Mouse (Mus musculus) kidney, adult 8-10 months (tissue): ENCODE results near the gene Asb12.
"Not testable (repeated sequence)": the region's sequence is repeated elsewhere in the genome, so short reads cannot be mapped to it uniquely, and the experiment has no call there.

Source experiments
- DNase-seq, 2 experiments: peaks; one replicate each; pipeline ENCODE4 v3.0.0; 2022

Gene Asb12

DNA sequence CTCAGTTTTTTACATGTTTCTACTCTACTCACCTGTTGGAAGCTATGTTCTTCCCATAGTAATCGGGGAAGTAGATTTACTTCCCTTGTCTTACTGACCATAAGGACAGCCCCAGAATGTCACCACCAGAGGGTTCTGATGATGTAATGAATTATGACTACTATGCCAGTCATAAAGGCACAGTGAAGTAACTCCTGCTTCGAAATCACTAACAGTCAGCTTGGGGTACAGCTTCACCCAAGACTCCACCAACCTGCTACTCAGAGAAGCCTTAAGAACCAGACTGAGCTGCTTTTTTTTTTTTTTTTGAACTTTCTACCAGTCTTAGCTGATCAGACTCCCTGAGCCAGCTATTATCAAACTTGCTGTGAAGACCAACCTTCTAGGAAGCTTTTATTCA lies at the start of gene Asb12, which contains the start of gene Pfn5:
Gene Asb12 (minus strand): TSS at position 101 of the 400 bp plus-strand sequence.
Gene Pfn5 (plus strand): TSS at position 218 of the 400 bp plus-strand sequence.
- DNase-seq, result no peak

- DNase-seq, result no peak
Observed at GRCm38 (mm10) chrX:95600609-95601008, 42.8 kb upstream of the Asb12 start.

DNA sequence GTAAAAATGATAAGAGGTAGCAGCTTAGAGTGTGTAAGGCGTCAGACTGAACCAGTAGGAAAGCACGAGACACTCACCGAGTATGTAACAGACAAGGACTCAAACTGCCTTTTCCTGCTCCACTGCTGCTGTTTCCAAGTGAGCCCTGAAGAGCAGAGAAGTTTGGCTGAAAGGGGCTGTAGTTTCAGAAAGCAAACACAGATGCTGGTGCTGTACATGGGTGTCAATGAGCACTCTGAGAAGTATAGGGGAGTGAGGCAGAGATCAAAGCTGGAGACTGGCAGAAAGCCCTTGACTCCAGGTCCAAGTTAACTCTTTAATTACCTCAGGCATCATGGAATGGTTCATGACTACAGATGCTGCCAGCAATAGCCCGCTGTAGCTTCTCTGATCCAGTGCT lies 3.5 kb downstream of the Asb12 start:
- no peak for DNase-seq

- not testable (repeated sequence) for DNase-seq
Observed at GRCm38 (mm10) chrX:95535493-95535892, 22.3 kb downstream of the Asb12 start.

- DNase-seq, result no peak
Observed at GRCm38 (mm10) chrX:95525166-95525565, 32.6 kb downstream of the Asb12 start.

GRCm38 (mm10) chrX:95523883-95524282 lies 33.9 kb downstream of the Asb12 start:
- no peak for DNase-seq

- DNase-seq, result peak; percentile 10 to 18
Observed at GRCm38 (mm10) chrX:95457166-95457565, 100.6 kb downstream of the Asb12 start.

DNA sequence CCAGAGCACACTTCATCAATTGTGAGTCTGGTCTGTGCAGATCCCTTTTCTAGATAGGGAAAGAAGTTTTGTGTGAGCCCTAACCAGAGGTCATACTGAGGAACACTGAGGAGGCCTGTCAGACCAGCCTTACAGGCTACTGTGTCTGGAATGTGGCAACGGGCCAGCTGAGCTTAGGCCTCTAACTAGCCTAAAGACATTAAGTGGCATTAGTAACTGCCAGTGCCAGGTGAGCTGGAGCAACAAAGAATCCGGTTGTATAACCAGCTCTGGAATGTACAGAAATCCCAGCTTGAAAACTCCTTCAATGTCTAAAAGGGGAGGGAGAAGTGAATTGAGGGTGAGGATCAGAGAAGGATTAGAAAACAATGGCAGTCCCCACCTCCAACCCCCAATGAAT lies 111.9 kb downstream of the Asb12 start:
- peak; percentile 75 to 79 for DNase-seq

- peak in 1 of 2 experiments; percentile 63 for DNase-seq
Observed at GRCm38 (mm10) chrX:95445141-95445540, 112.6 kb downstream of the Asb12 start.

- peak; percentile 94 to 95 for DNase-seq
Observed at GRCm38 (mm10) chrX:95444776-95445111, 113.0 kb downstream of the Asb12 start, which contains the start of gene Amer1. TSS of gene Amer1 (minus strand) at chrX:95444872.

DNA sequence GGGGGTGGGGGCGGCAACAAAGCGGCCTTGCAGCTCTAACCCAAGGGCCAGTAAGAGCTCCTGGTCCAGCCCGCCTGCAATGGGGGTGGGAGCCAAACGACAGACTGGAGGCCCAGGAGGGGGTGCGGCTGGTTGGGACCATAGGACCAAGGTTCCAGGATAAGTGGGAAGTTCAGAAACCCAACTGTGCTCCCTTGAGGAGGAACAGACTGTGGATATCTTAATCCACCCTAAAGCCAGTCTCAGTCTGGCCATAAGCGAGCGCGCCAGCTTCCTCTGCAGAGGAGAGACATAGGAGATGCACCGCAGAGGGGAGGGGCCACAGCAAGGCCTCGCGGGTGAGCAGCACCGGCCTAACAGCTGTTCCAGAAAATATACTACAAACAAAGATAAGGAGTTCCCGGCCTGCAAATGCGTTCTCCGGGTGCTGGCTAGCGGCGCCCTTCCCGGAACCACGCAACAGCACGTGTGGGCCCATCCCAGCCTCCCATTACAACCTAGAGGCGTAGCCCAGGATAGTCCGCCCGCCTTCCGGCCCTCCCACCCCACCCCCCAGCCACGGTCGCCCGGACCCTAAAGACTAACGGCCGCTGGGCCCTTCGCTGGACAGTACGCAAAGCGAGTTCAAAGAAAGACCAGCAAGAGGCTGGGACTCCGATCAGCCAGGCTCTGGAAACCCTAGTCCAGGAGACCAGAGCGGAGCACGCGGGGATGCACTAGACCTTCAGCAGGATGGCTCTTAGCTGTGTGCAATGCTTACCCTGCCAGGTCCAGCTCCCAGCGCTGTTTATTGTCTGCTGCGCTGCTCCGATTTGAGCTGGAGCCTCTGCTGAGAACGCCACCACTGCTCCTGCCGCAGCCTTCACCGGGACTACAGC lies 113.7 kb downstream of the Asb12 start:
- peak; percentile 5 to 38 for DNase-seq

GRCm38 (mm10) chrX:95443390-95443789 lies 114.4 kb downstream of the Asb12 start:
- DNase-seq, result no peak

- DNase-seq, result no peak
Observed at GRCm38 (mm10) chrX:95442261-95442660, 115.5 kb downstream of the Asb12 start.

GRCm38 (mm10) chrX:95441290-95441689 lies 116.5 kb downstream of the Asb12 start:
- no peak for DNase-seq

GRCm38 (mm10) chrX:95438491-95438890 lies 119.3 kb downstream of the Asb12 start:
- no peak for DNase-seq

GRCm38 (mm10) chrX:95437236-95437635 lies 120.6 kb downstream of the Asb12 start:
- no peak for DNase-seq
